Mouse (Mus musculus) heart, postnatal 10 days (tissue): ENCODE data around the gene Vasn. TPM values are rescaled to one million over a fixed set of nuclear protein-coding genes. Genes with fewer than 3 reads are reported as not detected.

Experiments used
- DNase-seq, 2 experiments: peaks; one replicate each; pipeline ENCODE4 v3.0.0; 2021
- intact Hi-C: fragments of 180-260 bp; cut with DNase I; formaldehyde crosslinking; loops from one replicate; pipeline ENCODE4 v1.15.1; 2025
- total RNA-seq, 2 experiments: library from RNA; stranded (reverse); gene quantifications; 2 replicates each; pipeline ENCODE4 v1.2.3; 2021

Vasn gene
- total RNA-seq: 10 to 100 TPM; 13.6 to 18.0 TPM

DNA sequence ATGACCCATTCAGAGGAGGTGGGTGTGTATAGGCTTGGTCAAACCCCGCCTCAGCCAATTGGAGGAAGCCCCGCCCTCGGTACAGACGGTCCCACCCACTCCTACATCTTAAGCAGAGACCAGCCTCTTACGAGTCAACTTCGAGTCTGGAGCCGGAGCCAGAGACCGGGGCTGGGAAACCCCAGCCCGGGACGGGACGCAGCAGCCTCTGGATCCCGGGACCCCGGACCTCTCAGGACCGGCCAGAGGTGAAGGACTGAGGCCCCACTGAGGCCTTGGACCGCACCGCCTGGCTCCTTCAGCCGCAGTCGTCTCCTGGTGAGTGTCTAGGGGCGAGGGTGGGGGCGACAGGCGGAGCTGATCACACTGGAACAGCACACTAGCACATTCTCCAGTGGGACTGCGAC lies at the start of gene Vasn, which contains the start of gene Dnaja3:
Gene Vasn, plus strand, starts transcription at position 111 of the 407 bp plus-strand sequence.
Gene Dnaja3, plus strand, starts transcription at position 159 of the 407 bp plus-strand sequence.
- DNase-seq: peak; percentile 93
- intact Hi-C loops: no loop called here

DNA sequence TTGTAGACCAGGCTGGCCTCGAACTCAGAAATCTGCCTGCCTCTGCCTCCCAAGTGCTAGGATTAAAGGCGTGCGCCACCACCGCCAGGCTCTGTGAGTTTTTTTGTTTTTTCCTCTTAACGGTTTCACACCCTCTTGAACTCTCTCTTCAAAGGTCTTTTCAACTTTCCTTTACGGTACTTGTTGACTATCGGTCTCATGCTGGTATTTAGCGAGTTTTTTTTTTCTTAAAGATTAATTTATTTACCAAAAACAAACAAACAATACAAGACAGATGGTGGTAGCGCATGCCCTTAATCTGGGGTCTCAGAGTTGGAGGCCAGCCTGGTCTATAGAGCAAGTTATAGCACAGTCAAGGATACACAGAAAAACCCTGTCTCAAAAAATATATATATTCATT lies 49.5 kb upstream of the Vasn start:
- intact Hi-C loops: no loop called here
- DNase-seq: no peak

DNA sequence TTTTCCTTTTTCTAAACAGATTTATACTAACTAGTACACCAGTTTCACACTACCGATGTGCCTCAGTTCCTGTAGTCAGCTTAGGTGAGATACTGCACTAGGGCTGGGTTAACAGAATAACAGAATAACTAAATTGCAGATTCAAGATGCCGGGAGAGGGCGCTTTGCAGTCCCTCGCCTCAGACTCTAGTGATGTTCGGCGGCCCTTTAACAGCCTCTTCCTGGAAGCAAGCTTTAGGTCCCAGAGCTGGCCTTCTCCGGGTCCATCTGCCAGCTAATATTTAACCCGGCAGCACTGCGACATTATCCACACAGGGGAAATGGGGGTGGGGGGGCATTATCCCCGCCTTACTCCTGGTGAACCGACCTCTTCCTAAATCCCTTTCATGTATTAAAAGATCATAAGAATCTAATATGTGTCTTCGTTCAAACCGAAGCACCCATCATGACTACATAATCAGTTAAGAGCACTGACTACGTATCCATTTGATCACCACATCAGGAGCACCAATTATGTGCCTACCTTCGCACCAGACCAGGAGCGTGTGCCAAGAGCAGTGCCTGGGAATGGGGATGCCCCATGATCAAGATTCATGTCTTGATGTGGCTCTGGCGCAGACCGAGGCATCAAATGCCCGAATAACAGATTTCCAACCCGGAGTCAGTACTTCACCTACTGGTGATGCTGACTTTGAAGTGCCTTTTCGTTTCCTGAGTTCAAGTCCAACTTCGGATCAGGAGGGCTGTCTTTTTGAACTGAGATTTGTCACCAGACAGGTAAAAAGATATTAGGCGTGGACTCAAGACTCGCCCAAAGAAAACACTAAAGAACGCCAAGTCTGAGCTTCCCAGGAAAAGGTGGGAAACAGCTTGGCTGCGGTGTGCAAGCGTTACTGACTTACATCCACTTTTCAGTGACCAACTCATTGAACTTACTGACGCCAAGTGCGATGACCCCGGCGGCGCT lies 46.5 kb upstream of the Vasn start:
- intact Hi-C loops: loop anchor here (1.0 kb wide), 1 partner anchor 14 kb away; no protein-coding TSS in a partner anchor
- peak; percentile 69 to 75 for DNase-seq

DNA sequence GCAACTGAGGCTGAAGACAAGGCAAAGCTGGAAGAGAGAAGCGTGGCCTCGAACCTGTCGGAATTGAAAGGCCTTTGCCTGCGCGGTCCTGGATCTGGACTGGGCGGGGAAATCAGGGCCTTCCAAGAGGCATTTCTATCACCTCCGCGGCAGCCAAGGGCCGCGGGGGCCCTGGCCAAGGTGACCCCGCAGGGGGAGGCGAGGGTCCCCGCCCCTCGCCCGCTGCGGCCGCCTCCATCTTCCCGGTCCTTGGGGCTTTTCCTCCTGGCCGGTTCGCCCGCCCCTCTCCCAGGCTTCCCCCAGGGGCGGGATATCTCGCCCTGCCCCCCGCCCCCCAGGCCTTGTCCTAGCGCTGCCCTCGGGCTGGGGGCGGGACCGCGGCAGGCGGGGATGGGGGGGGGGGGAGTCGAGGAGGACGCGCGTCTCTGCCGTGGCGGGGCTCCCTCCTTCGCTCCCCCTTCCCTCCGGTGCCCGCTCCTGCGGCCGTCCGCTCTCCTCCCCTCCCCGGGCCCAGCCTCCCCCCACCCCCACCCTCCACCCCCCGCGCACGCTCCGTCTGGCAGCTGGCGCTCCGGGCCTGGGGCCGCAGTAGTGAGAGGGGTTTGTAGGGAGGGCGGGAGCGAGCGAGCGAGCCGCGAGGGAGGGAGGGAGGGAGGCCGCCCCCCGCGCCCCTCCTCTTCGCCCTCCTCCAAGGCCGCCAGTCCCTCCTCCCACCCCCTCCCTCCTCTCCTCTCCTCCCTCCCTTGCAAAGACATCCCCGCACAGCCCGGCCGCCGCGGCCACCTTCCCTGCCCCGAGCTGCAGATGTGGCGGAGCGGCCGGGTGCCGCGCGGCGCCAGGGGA lies 45.5 kb upstream of the Vasn start, which contains the start of gene Glis2:
Gene Glis2, plus strand, starts transcription at position 743 of the 843 bp plus-strand sequence.
- intact Hi-C loops: loop anchor here (1.0 kb wide), 1 partner anchor 13 kb away; no protein-coding TSS in a partner anchor
- peak; percentile 65 to 76 for DNase-seq

DNA sequence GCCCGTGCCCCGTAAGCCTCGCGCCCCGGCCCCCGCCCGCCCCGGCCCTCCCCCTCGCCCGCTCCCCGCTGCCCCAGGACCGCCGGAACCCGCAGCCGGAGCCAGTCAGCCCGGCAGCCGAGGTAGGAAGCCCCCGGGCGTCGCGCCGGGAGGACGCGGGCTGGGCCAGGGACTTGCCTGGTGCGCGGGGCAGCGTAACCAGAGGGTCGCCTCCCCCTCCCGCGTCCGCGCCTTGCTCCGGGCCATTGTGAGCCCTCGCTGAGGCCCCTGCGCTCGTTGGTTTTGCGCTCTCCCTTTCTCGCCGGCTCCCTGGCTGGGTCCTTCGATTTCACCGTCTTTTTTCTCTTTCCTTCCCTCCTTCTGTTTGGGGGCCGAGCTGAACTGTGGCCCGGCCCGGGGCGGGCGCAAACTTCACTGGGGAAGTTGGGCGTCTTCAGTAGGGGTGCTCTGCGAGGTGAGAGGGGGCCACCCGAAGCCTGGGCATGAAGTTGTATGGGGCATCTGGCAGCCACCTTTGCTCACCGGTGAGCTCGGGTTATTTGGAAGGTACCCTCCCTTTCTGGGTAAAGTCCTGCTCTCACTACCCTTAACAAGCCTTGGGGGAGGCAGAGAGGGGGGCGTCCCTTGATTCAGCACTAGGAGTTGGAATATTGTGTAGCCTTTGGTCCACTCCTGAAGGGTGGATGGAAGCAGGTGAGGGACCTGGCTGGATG lies 44.8 kb upstream of the Vasn start:
- intact Hi-C loops: no loop called here
- DNase-seq: peak; percentile 61 to 63

DNA sequence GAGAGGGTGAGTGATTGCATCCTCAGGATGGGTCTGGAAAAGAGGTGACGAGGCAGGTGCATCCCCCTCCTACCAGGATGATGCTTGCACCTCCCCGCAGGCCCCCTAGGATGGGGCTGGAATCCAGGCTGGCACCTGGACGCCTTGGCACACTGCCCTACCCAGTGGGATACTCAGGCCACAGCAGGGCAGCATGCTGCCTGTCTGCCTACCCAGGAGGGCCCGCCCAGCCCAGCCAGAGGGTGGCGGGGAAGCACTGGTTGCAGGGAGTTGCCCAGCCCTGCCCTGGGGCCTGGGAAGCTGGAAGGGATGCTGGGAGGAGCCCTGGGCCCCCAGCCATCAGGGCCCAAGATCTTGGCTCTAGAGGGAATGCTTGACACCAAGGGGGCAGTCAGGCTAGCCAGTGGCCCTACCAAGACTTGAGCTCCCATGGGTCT lies 44.2 kb upstream of the Vasn start:
- DNase-seq: peak; percentile 63 to 67
- intact Hi-C loops: no loop called here

DNA sequence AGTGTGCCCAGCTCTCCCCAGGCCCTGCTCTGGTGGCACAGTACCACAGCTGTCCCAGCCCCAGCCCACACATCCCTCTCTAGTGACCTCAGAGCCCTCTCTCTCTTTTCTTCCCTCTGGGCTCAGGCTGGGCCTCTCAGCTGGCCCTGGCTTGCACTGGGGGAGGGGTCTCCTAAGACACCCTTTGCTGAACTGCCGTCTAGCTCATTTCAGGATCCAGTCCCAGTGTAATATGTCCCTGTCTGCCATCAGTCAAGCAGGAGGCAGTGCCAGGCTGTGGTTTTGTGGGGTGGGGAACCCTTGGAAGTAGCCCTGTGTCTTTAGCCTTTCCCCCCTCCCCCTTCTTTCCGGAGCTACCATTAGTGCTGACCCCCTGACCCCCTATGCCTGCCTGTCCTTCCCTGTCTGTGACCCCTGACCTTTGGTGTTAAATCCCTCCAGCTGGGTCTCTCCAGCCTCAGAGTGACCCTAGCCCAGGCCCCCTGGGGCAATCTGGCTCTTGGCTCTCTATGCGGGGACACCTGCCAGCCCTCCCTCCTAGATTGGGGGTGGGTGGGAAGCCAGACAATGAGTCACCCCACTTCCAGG lies 43.5 kb upstream of the Vasn start:
- intact Hi-C loops: no loop called here
- peak in 1 of 2 experiments; percentile 34 for DNase-seq

DNA sequence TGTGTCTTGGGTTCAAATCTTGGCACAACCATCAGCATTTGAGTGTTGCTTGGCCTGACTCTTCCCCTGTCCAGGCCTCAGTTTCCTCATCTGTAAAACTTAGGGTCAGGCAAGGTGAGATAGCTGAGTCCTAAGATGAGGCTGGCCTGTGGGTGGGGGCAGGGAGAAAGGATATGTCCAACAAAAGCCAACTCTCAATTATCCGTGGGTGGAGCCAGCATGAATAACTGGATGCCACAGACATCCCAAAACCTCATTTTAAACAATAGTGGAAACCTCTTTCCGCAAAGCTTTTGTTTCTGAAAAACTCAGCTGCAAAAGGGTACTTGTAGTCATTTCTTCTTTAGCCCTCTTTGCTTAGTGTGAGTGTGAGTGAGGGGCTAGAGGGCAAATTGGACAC lies 42.9 kb upstream of the Vasn start:
- peak in 1 of 2 experiments; percentile 9 for DNase-seq
- intact Hi-C loops: no loop called here

DNA sequence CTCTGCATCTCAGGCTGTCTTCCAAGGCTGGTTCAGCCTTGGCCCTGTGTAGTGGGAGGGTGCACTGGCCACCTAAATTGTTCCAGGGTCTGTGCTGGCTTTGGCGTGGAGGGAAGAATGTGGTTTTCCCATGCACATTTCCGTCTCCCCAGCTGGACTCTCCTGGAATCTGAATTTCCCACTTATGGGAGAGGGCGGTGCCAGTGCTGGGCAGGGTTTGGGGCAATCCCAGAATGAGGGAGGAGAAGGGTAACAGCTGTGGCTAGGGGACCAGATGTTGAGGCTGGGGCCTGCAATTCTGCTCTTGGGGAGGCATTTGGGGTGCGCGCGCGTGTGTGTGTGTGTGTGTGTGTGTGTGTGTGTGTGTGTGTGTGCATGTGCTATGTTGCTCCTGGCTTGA lies 42.4 kb upstream of the Vasn start:
- peak in 1 of 2 experiments; percentile 59 for DNase-seq
- intact Hi-C loops: no loop called here

DNA sequence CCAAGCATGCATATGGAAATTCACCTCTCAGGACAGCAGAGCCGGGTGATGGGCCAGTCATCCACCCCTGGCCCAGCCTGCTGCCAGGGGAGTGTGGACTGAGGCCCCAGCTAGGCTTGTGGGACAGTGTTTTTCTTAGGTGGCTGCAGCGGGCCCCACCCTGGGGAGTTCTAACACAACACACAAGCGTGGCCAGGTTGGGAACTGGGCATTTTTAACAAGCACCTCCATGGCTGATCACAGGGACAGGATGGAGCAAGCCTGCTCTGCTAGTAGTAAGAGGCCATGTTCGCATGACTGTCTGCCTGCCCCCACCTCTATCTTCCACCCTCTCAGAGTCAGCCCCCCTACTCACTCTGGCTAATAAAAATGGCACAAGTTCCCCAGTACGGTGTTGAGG lies 41.7 kb upstream of the Vasn start:
- DNase-seq: peak in 1 of 2 experiments; percentile 2
- intact Hi-C loops: no loop called here

DNA sequence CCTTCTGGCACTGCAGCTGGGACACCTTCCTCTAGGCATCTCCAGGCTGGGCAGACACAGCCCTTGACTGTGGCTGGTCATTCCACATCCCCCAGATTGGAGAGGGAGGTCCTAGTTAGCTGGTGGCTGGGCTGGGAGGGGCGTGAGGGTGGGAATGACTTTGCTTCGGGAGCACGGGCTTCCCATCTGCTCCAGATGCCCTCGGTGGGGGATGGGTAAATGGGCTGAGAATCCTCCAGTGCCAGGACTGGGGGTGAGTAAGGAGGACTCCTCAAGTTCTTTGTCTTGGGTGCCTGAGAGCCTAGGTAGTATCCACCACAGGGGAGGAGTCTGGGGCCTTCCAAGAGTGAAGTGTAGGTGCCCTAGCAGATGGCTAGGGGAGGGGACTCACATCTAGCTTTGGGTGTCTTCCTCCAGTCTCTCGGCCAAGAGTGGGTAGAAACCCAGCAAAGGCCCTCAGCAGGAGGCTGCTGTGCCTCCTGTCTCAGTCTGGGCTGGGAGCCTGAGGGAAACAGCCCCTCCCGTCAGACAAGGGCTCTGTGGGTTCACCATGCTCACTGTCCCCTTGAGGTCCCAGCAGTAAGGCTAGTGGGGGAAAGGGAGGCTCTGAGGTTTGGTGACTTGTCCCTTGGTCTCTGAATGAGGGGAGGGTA lies 40.7 kb upstream of the Vasn start:
- peak in 1 of 2 experiments; percentile 8 for DNase-seq
- intact Hi-C loops: no loop called here

DNA sequence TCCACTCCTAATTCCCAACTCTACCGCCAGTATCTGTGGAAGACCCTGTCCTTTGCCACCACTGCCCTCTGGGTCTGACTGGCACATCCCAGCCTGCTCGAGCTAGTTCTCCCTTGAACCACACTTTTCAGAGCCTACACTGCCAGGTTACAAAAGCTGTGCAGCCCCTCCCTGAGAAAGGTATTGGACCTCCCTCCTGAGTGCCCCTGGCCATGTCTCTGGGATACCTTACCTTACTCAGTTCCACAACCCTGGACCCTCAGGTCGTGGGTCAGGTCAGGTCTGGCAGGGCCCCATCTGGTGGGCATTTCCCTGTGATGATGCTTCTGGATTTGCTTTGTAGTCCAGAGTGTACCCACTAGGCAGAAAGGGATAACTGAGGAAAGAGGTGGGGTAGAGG lies 40.1 kb upstream of the Vasn start:
- DNase-seq: no peak
- intact Hi-C loops: loop anchor here (5.0 kb wide), 1 partner anchor 292 kb away; no protein-coding TSS in a partner anchor

DNA sequence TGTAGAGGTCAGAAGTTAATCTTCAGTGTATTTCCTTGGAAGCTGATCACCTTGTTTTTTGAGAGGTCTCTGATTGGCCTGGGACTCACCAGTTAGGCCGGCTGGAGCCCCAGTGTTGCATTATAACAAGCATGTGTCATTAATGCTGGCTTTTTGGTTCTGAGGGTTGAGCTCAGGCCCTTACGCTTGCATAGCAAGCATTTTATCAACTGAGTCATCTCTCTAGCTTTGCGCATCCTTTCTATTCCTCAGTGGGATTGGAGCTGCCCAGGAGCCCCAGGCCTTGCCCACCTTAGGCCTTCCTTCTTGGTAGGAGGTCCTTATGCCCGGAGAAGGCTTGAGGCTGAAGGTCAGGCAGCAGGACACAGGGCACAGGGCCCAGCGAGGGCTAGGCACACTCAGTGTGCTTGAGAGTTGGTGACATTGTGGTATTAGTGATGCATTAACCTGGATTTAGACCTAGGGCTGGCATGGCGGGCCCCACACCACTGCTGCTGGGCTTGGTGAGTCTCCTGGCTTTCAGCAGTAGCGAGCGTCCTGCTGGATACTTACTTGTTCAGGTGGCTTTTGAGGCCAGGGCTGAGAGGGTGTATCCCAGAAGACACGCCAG lies 38.9 kb upstream of the Vasn start:
- DNase-seq: peak in 1 of 2 experiments; percentile 13
- intact Hi-C loops: loop anchor here (5.0 kb wide), 1 partner anchor 294 kb away; no protein-coding TSS in a partner anchor

DNA sequence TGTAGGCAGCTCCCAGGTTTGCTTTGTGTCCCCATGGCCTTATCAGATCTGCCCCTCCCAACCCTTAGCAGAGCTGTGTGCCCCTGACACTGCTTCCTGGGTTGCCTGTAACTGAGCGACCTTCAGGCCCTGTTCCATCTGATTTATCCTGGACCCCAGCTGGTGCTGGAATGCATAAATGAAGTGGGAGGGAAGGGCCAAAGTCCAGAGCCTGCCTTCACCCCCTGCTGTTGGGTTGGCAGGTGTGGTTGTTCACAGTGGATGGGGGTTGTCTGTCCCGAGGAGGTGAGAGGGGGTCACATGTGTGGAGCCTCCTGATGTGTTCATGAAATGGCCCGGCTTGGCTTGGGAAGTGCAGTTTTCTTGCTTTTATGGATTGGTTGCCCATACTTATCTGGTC lies 37.6 kb upstream of the Vasn start:
- DNase-seq: no peak
- intact Hi-C loops: loop anchor here (5.0 kb wide), 1 partner anchor 295 kb away; no protein-coding TSS in a partner anchor

DNA sequence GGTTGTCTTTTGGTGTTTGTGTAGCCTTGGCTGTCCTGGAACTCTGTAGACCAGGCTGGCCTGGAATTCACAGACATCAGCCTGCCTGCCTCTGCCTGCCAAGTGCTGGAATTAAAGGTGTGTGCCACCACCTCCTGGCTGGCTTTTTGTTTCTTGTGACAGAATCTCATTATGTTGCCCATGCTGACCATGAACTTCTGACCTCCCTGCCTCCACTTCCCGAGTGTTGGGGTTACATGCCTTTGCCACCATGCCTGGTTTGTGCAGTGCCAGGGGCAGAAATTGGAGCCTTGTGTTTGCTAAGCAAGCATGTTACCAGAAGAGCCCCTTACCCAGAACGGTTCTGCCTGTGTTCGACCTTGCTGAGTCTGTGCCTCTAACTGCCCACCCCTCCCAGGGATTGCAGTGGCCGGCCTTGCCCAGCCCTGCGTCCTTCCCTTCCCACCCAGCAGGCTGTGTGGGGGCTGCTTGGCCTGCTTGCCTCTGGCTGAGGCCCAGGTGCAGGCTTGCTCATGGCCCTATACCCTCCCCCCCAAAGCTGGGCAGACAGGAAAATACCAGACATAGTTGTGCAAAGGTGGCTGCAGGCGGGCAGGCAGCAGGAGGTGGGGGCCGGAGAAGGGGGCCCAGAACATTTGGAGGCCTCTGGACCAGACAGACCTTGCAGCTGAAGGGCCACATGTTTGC lies 36.8 kb upstream of the Vasn start:
- intact Hi-C loops: loop anchor here (5.0 kb wide), 1 partner anchor 296 kb away; no protein-coding TSS in a partner anchor
- DNase-seq: peak in 1 of 2 experiments; percentile 49

DNA sequence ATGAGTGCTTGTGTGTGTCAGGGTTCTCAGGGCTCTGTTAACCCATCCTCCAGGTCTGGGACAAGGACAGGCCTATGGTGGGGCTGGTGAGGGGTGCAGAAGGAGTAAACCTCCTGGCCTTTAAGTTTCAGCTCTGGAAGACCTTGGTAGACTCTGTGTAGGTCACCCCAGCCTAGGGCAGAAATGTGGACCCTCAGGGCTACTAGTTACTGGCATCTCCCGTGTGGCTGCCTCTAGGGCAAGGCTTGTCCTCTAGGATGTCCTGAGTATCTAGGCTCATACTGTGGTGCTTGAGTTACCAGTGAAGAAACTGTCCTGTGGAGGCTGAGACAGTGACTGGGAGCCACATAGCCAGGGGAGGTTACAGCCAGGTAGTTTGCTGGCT lies 36.3 kb upstream of the Vasn start:
- no peak for DNase-seq
- intact Hi-C loops: loop anchor here (5.0 kb wide), 1 partner anchor 296 kb away; no protein-coding TSS in a partner anchor

DNA sequence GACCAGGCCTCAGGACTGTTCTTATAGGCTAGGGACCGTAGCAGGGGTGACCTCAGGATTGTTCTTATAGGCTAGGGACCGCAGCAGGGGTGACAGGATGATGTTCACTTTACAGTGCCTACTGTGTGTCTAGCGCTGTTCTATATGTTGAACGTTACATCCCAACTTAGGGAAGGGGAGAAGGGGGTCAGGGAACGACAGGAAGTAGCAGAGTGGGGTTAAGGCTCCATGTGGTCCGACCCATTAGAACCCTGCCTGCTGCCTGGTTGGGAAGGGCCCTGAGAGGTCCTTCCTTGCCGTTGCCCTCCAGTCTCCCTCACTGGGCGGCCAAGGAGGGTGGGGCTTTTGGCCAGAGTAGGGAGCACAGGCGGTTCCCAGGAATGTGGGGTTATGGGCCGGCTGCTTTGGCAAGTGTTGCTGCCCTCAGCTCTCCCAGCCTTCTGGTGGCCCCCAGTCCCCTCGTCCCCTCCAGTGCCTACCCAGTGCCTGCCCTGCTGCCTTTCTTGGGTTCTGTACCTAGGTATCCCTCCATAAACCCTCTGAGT lies 35.4 kb upstream of the Vasn start:
- intact Hi-C loops: loop anchor here (5.0 kb wide), 1 partner anchor 297 kb away; no protein-coding TSS in a partner anchor
- DNase-seq: no peak
